Mouse (Mus musculus): ENCODE measurements around the gene Zfp747. TPM values are rescaled to one million over a fixed set of nuclear protein-coding genes. Genes with fewer than 3 reads are reported as not detected.

The Zfp747 gene
- polyA plus RNA-seq, 1 experiment from 2014 or later: 9.2 TPM

- Histone ChIP-seq H3K27ac (no peak overlapping the region), H3K27me3 (no peaks in the 10 kb centered on the region), H3K36me3 (no peaks in the 10 kb centered on the region), H3K4me2 (no peak overlapping the region), H3K4me3 (replicated peaks) (no peak overlapping the region), H3K4me1 (replicated peaks) (no peaks in the 10 kb centered on the region), H3K9ac (replicated peaks) (no peak overlapping the region), H3K9me3 (no peaks in the 10 kb centered on the region)
- ATAC-seq (ENCODE audit: insufficient number of reproducible peaks, insufficient read depth, low FRiP score, low TSS enrichment, low read depth): no peak
- WGBS: 67% methylated on average over 2 of the region's 2 CpGs
These were observed 49.2 kb downstream of the Zfp747 start for GRCm38 (mm10) chr7:127326685-127327084.

DNA sequence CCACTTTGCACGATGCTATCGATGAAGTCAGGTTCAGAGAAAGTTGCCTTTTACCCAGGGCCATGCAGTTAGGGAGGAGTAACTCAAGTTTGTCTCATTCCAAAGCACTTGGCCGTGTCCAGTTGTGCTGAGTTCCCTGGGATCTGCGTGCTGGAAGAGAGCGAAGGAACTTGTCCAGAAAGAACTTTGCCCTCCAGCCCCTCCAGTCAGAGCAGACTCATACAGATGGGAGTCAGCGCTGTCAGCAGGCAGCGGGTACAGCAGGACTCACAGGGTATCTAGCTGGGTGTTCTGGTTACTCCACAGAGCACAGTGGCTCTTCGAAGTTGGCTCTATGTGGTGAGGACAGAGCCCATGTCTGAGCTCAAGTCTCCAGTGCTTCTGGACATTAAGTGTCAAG, 50.3 kb downstream of the Zfp747 start:
- Histone ChIP-seq H3K4me2 (no peak overlapping the region), H3K9me3 (no peaks in the 10 kb centered on the region), H3K4me3 (replicated peaks) (no peak overlapping the region), H3K27me3 (no peaks in the 10 kb centered on the region), H3K9ac (replicated peaks) (no peak overlapping the region), H3K4me1 (replicated peaks) (no peaks in the 10 kb centered on the region), H3K27ac (no peak overlapping the region), H3K36me3 (no peaks in the 10 kb centered on the region)
- no peak for ATAC-seq (ENCODE audit: insufficient number of reproducible peaks, insufficient read depth, low FRiP score, low TSS enrichment, low read depth)
- 86% methylated on average over 8 of the region's 8 CpGs for WGBS

DNA sequence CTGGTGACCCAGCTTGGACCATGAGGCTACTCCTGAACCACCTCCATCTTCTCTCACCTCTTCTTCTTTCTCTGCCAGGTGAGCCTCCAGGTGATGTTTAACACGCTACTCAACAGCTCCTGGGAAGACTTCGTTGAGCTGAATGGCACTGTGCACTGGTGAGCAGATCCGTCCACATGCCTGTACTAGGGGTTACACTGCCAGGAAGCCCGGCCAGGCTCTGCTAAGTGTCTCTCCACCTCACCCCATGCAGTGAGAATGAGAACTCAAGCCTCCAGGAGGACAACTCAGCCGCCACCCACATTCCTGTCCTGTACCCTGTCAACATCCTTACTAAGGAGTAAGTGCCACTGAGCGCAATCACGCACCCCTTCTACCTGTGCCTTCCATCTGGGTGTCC, 50.9 kb downstream of the Zfp747 start:
- Histone ChIP-seq H3K27me3 (no peaks in the 10 kb centered on the region), H3K9me3 (no peaks in the 10 kb centered on the region), H3K4me2 (no peak overlapping the region), H3K4me3 (replicated peaks) (no peak overlapping the region), H3K9ac (replicated peaks) (no peak overlapping the region), H3K27ac (no peak overlapping the region), H3K4me1 (replicated peaks) (no peaks in the 10 kb centered on the region), H3K36me3 (no peaks in the 10 kb centered on the region)
- no peak for ATAC-seq (ENCODE audit: insufficient number of reproducible peaks, insufficient read depth, low FRiP score, low TSS enrichment, low read depth)
- WGBS: 85% methylated on average over 7 of the region's 7 CpGs

Other genes with a start within 250 kb of the Zfp747 start
- gene Spn, start 238.2 kb downstream of the Zfp747 start, polyA plus RNA-seq (2016; fragmentation: Nextera tagmentation; extraction: Ambion mirVana): 0.26 TPM in 1 of 2 replicates, not detected in the other
- 86.5 and 91.8 TPM in 2 replicates for gene Cd2bp2, start 180.0 kb downstream of the Zfp747 start, polyA plus RNA-seq (2016; fragmentation: Nextera tagmentation; extraction: Ambion mirVana)
- gene Tbc1d10b, start 167.6 kb downstream of the Zfp747 start, polyA plus RNA-seq (2016; fragmentation: Nextera tagmentation; extraction: Ambion mirVana): 40.9 and 45.3 TPM in 2 replicates
- gene Mylpf, start 167.2 kb downstream of the Zfp747 start, polyA plus RNA-seq (2016; fragmentation: Nextera tagmentation; extraction: Ambion mirVana): 142 and 145 TPM in 2 replicates
- gene Zfp553, start 143.0 kb downstream of the Zfp747 start, polyA plus RNA-seq (2016; fragmentation: Nextera tagmentation; extraction: Ambion mirVana): 61.9 and 65.5 TPM in 2 replicates
- gene Sept1, start 142.9 kb downstream of the Zfp747 start, polyA plus RNA-seq (2016; fragmentation: Nextera tagmentation; extraction: Ambion mirVana): 34.1 and 35.9 TPM in 2 replicates
- 79.5 and 84.1 TPM in 2 replicates for gene Zfp771, start 131.8 kb downstream of the Zfp747 start, polyA plus RNA-seq (2016; fragmentation: Nextera tagmentation; extraction: Ambion mirVana)
- 219 and 224 TPM in 2 replicates for gene Dctpp1, start 115.3 kb downstream of the Zfp747 start, polyA plus RNA-seq (2016; fragmentation: Nextera tagmentation; extraction: Ambion mirVana)
- 89.5 and 92.3 TPM in 2 replicates for gene Sephs2, start 102.0 kb downstream of the Zfp747 start, polyA plus RNA-seq (2016; fragmentation: Nextera tagmentation; extraction: Ambion mirVana)
- 0.39 and 0.59 TPM in 2 replicates for gene Itgal, start 79.8 kb downstream of the Zfp747 start, polyA plus RNA-seq (2016; fragmentation: Nextera tagmentation; extraction: Ambion mirVana)
- 21.0 and 22.6 TPM in 2 replicates for gene Zfp768, start 30.5 kb downstream of the Zfp747 start, polyA plus RNA-seq (2016; fragmentation: Nextera tagmentation; extraction: Ambion mirVana)
- 5.8 and 6.7 TPM in 2 replicates for gene 9130019O22Rik, start 11.1 kb upstream of the Zfp747 start, polyA plus RNA-seq (2016; fragmentation: Nextera tagmentation; extraction: Ambion mirVana)
- gene E430018J23Rik, start 17.6 kb upstream of the Zfp747 start, polyA plus RNA-seq (2016; fragmentation: Nextera tagmentation; extraction: Ambion mirVana): 6.4 and 7.0 TPM in 2 replicates
- 7.0 and 8.3 TPM in 2 replicates for gene Zfp764, start 30.8 kb upstream of the Zfp747 start, polyA plus RNA-seq (2016; fragmentation: Nextera tagmentation; extraction: Ambion mirVana)
- gene Zfp688, start 46.0 kb upstream of the Zfp747 start, polyA plus RNA-seq (2016; fragmentation: Nextera tagmentation; extraction: Ambion mirVana): 29.4 and 31.3 TPM in 2 replicates
- 16.8 and 17.8 TPM in 2 replicates for gene Zfp689, start 73.1 kb upstream of the Zfp747 start, polyA plus RNA-seq (2016; fragmentation: Nextera tagmentation; extraction: Ambion mirVana)
- 41.0 and 43.7 TPM in 2 replicates for gene Prr14, start 83.6 kb upstream of the Zfp747 start, polyA plus RNA-seq (2016; fragmentation: Nextera tagmentation; extraction: Ambion mirVana)
- gene Fbrs, start 103.1 kb upstream of the Zfp747 start, polyA plus RNA-seq (2016; fragmentation: Nextera tagmentation; extraction: Ambion mirVana): 11.7 and 13.0 TPM in 2 replicates
- gene Srcap, start 135.9 kb upstream of the Zfp747 start, polyA plus RNA-seq (2016; fragmentation: Nextera tagmentation; extraction: Ambion mirVana): 77.2 and 79.4 TPM in 2 replicates
- gene Gm42715, start 143.5 kb upstream of the Zfp747 start, polyA plus RNA-seq (2016; fragmentation: Nextera tagmentation; extraction: Ambion mirVana): 15.9 and 18.0 TPM in 2 replicates
- 5.3 and 8.1 TPM in 2 replicates for gene Tmem265, start 185.3 kb upstream of the Zfp747 start, polyA plus RNA-seq (2016; fragmentation: Nextera tagmentation; extraction: Ambion mirVana)
- gene Phkg2, start 197.3 kb upstream of the Zfp747 start, polyA plus RNA-seq (2016; fragmentation: Nextera tagmentation; extraction: Ambion mirVana): 40.4 and 42.2 TPM in 2 replicates
- 12.1 and 13.1 TPM in 2 replicates for gene Ccdc189, start 212.5 kb upstream of the Zfp747 start, polyA plus RNA-seq (2016; fragmentation: Nextera tagmentation; extraction: Ambion mirVana)
- gene Rnf40, start 212.7 kb upstream of the Zfp747 start, polyA plus RNA-seq (2016; fragmentation: Nextera tagmentation; extraction: Ambion mirVana): 61.6 and 66.6 TPM in 2 replicates
- gene Zfp629, start 239.7 kb upstream of the Zfp747 start, polyA plus RNA-seq (2016; fragmentation: Nextera tagmentation; extraction: Ambion mirVana): 26.1 and 30.1 TPM in 2 replicates

All from limb, embryonic 12.5 days (tissue).